In genomic region chr15:97346413-97346812, GRCm38 (mm10) we compare ENCODE assay signal across 25 mouse cellular contexts.
"Had no signal": no experiment of that assay in that cellular context is flagged by ENCODE, and none has a peak within 500 bp of the region (broad histone marks: within the 10 kb centered on the region; RNA-seq: fewer than 3 reads in every experiment).

No protein-coding gene starts in this region.

- ATAC-seq: hindbrain, embryonic 16.5 days; inflammation-experienced regulatory T-cells, adult 6 months; intestine, embryonic 15.5 days; intestine, postnatal 0 days; liver, postnatal 0 days had no signal

- DNase-seq: gastrocnemius, postnatal 14 days; gastrocnemius, postnatal 36 days; heart, adult 2 months; heart, postnatal 10 days; heart, postnatal 4 days; kidney, adult 8-10 months; kidney, postnatal 10 days; kidney, postnatal 25 days; kidney, postnatal 4 days; liver, embryonic 13.5 days; liver, postnatal 0 days had no signal

- H3K9me3 ChIP-seq: intestine, embryonic 15.5 days; limb, embryonic 10.5 days; limb, embryonic 12.5 days; liver, embryonic 13.5 days; liver, embryonic 15.5 days had no signal

- H3K27ac ChIP-seq: heart, adult 2 months; hindbrain, embryonic 10.5 days; hindbrain, embryonic 12.5 days; hindbrain, embryonic 14.5 days; intestine, embryonic 15.5 days; layer of hippocampus, adult 2 months; left cerebral cortex, adult 2 months; limb, embryonic 10.5 days; limb, embryonic 12.5 days; liver, embryonic 13.5 days; liver, embryonic 15.5 days had no signal

- H3K4me2 ChIP-seq: heart, embryonic 11.5 days; hindbrain, embryonic 12.5 days; hindbrain, embryonic 14.5 days; intestine, embryonic 15.5 days; limb, embryonic 12.5 days; liver, embryonic 11.5 days; liver, embryonic 13.5 days; liver, embryonic 15.5 days had no signal

- H3K4me3 ChIP-seq: heart, adult 2 months; hindbrain, embryonic 10.5 days; hindbrain, embryonic 12.5 days; intestine, embryonic 15.5 days; layer of hippocampus, adult 2 months; left cerebral cortex, adult 2 months; limb, embryonic 10.5 days; limb, embryonic 12.5 days; liver, embryonic 13.5 days; liver, embryonic 15.5 days had no signal

- H3K27me3 ChIP-seq: hindbrain, embryonic 12.5 days; intestine, embryonic 15.5 days; limb, embryonic 12.5 days; liver, embryonic 13.5 days had no signal

- H3K4me1 ChIP-seq: hindbrain, embryonic 10.5 days; hindbrain, embryonic 12.5 days; limb, embryonic 12.5 days had no signal

- H3K36me3 ChIP-seq: hindbrain, embryonic 10.5 days; hindbrain, embryonic 12.5 days; intestine, embryonic 15.5 days; limb, embryonic 10.5 days; limb, embryonic 12.5 days; liver, embryonic 13.5 days; liver, embryonic 15.5 days had no signal

- H3K9ac ChIP-seq: hindbrain, embryonic 12.5 days; hindbrain, embryonic 14.5 days; intestine, embryonic 15.5 days; limb, embryonic 12.5 days; liver, embryonic 13.5 days; liver, embryonic 15.5 days; liver, postnatal 0 days had no signal
